13 mouse cellular contexts compared by ENCODE assay signal in the genomic region with DNA sequence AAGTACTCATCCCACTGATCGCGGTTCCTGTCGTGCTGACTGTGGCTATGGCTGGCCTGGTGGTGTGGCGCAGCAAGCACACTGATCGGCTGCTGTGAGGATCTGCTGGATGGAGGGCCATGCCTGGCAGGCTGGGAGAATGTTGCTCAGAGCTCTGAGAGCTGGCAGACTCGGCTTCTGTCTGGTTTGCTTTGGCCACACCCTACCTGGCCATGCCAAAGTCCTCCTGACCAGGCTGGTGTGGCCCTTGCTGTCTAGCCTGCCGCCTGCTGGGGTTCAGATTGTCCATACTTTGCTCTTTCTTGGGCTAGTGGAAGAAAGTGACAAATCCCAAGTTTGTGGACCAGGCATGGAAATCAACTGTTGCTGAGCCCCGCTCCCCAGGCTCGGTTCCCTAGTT. TPM values are rescaled to one million over a fixed set of nuclear protein-coding genes. Genes with fewer than 3 reads are reported as not detected.
"Had no signal": no experiment of that assay in that cellular context is flagged by ENCODE, and none has a peak within 500 bp of the region (broad histone marks: within the 10 kb centered on the region; RNA-seq: fewer than 3 reads in every experiment).

No protein-coding gene starts in this region.

- H3K36me3 ChIP-seq: limb, embryonic 15.5 days; midbrain, embryonic 13.5 days had no signal

- ATAC-seq: midbrain, embryonic 13.5 days had no signal

- H3K27ac ChIP-seq: hindbrain, postnatal 0 days; limb, embryonic 15.5 days; liver, embryonic 14.5 days; midbrain, embryonic 13.5 days had no signal

- H3K4me2 ChIP-seq: limb, embryonic 15.5 days; midbrain, embryonic 13.5 days had no signal

- DNase-seq: layer of hippocampus, adult 9-11 months; layer of hippocampus, postnatal 36 days; lung, adult 18-20 months; thymus, adult 18-20 months; thymus, postnatal 14 days had no signal

- H3K9me3 ChIP-seq: limb, embryonic 15.5 days; midbrain, embryonic 13.5 days had no signal

- H3K9ac ChIP-seq: limb, embryonic 15.5 days; liver, embryonic 14.5 days; midbrain, embryonic 13.5 days had no signal

- H3K4me3 ChIP-seq: limb, embryonic 15.5 days; midbrain, embryonic 13.5 days had no signal

- H3K27me3 ChIP-seq: limb, embryonic 15.5 days; midbrain, embryonic 13.5 days had no signal

RNA-seq across cellular contexts. Expression of a gene that starts 38.2 kb away (rescaled TPM):
- polyA plus RNA-seq: hindbrain, postnatal 0 days; intestine, embryonic 14.5 days; limb, embryonic 11.5 days; limb, embryonic 15.5 days; liver, embryonic 14.5 days; lung, embryonic 16.5 days; midbrain, embryonic 13.5 days; midbrain, postnatal 0 days had no signal
